Mouse (Mus musculus) adrenal gland, postnatal 25 days (tissue): ENCODE data around the gene Panx1. TPM values are rescaled to one million over a fixed set of nuclear protein-coding genes. Genes with fewer than 3 reads are reported as not detected.

ENCODE experiments used
- DNase-seq: peaks from one replicate; pipeline ENCODE4 v3.0.0; 2021; ENCODE audit warnings: mixed read lengths
- total RNA-seq: library from RNA; stranded (reverse); gene quantifications from 2 replicates; pipeline ENCODE4 v1.2.3, GENCODE M21; 2021

Panx1 gene
- total RNA-seq, 1 experiment from 2014 or later: 14.9 TPM

DNA sequence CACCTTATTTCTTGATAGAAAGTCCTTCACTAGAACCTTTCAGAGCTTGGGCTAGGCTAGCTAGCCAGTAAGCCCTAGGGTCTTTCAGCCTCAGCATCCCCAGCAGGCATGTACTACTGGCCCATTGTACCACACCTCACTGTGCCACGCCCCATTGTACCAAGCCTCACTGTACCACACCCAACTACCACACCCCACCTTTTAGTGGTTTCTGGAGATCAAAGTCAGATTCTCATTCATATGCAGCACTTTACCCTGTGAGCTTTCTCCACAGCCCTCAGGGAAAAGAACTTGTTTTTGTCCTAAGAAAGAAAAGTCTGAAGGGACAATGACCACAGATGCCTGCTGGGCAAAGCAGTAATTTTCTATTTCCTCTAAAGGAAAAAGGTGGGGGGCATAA is 22.2 kb downstream of the Panx1 start:
- no peak for DNase-seq

DNA sequence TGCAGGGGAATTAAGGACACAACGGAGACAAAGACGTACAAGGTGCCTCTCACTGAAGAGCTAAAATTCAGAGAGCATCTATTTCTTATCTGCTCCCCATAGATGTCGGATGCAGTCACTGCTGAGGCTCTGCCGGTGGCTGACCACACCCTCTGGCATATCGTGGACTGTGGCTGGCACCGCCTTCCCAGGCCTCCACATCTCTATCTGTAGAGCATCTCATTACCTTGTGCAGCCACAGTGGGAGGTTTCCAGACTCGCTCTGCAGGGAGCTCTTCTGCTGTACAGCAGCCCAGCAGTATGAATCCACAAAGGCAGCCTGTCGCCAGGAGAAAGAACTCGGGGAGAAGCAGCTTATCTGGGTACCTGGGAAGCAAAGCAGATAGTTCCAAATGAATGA is 24.1 kb downstream of the Panx1 start:
- no peak for DNase-seq

GRCm38 (mm10) chr9:15020561-15021080 is 24.7 kb downstream of the Panx1 start:
- no peak for DNase-seq

GRCm38 (mm10) chr9:15018756-15019131 is 26.5 kb downstream of the Panx1 start:
- no peak for DNase-seq

DNA sequence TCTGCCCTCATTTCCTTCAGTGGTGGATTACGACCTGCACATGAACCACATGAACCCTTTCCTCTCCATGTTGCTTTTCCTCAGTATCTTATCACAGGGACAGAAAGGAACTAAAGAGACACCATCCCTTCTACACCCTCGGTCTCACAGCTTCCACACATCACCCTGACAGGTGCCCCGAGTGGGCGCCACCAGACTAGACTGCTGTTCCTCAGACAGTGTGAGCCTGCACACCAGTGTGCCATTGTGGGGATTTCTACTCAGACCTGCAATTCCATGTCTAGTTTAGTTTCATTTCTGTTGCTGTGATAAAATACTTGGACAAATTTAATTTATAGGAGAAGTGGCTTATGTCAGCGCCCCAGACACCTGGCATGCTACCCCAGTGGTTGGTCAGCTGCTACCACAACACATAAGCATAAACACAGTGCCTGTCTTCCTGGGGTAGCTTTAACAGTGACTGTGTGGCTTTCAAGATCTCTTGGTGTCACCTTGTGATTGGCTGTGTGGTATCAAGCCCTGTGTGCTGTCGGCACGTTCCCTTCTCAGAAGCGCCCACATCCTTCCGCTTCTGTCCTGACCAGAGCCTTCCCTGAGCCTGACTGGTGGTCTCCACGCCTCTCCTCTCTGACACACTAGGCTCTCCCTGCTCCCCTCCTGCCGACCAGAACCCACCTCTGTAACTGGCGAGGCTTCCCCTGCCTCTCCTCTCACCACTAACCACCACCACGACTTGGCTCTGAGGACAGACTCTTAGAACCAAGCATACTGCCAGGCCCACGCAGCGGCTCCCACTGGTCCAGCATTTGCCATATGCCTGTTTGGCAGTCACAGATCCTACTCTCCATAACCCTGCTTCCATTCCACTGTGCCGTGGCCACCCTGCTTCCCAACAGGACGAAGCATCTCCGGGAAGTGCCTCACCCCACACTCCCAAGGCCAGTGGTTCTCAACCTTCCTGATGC is 27.2 kb downstream of the Panx1 start:
- DNase-seq: no peak

GRCm38 (mm10) chr9:15015223-15015956 is 29.9 kb downstream of the Panx1 start:
- peak; percentile 62 for DNase-seq

DNA sequence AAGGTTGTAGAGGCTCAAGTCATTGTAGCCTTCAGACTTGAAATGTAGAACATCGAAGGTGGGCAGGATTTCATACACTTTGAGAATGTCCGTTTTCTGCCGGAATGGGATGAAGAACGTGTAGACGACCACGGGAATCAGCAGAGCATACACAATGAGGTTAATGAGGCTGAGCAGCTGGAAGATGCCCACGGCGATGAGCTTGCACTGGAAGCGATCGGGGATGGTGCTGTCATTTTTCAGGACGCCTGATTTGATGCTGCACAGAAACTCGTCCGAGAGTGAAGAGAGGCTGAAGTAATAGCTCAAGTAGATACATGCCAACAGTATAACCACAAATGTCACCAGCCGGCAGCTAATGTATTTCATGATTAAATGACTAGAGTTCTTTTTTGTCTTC is 37.7 kb downstream of the Panx1 start:
- DNase-seq: no peak

- DNase-seq: no peak
Observed at GRCm38 (mm10) chr9:15004298-15004685, 41.0 kb downstream of the Panx1 start.

- DNase-seq: peak; percentile 27
Observed at GRCm38 (mm10) chr9:15003676-15004297, 41.5 kb downstream of the Panx1 start.

DNA sequence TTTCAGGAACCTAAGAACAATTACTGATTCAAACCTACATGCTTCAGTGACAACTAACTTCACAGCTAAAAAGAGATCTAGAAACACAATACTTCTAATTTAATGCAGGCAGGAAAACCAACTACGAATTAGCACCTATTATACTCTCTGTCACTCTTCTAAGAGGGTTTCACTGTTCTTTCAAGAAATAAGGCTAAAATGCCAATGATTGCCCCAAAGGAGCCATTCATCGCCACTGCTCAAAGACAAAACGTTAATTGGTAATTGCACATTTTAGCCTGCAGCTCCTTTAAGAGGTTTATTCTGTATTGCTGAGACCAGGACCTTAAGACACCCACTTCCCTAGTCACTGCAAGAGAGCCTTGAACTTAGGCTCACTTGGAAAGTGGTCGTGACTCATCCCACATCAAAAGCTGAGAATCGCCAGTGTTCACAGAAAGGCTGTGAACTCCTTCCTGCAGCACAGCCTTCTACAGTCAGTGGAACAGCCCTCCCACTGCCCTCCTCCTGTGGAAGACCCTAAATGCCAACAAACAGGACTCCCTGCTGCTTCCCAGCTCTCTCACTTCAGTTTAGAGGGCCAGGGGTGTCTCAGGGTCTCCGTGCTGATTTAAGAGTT is 42.2 kb downstream of the Panx1 start:
- DNase-seq: peak; percentile 28

DNA sequence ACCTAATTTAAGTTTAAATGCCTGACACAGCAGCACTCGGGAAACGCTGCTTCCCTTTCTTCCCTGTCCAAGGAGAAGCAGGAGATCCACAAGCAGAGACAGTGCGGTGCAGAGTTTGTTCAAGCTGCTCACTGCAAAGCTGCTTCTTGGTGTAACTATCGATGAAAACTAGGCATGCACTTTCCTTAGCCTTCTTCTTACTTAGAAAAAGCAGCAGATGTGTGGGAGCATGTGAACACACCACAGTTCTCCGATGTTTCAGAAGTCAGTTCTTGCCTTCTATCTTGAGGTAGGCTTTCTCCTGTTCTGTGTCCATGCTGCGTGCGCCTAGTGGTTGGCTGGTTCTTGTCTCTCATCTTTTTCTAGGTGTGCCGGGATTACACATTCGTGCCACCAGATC is 46.5 kb downstream of the Panx1 start:
- DNase-seq: no peak

- DNase-seq: no peak
Observed at GRCm38 (mm10) chr9:14997271-14998055, 47.8 kb downstream of the Panx1 start.

DNA sequence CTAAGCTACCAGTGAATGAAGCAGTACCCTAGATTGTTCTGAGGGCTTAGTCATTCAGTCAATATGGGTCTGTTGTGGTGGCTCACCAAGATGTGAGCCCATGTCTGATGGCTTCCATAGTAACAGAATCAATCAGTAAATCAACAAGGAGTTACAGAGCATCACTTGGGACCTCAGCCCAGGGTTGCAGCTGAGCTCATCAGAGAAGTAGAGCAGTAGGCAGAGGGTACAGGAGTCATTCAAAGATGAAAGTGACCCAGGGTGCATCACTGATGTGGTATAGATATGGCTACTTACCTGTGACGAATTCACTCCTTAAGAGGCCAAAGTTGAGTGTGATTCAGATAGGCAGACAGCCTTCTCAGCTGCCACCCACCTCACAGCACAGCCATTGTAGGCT is 49.8 kb downstream of the Panx1 start:
- no peak for DNase-seq

DNA sequence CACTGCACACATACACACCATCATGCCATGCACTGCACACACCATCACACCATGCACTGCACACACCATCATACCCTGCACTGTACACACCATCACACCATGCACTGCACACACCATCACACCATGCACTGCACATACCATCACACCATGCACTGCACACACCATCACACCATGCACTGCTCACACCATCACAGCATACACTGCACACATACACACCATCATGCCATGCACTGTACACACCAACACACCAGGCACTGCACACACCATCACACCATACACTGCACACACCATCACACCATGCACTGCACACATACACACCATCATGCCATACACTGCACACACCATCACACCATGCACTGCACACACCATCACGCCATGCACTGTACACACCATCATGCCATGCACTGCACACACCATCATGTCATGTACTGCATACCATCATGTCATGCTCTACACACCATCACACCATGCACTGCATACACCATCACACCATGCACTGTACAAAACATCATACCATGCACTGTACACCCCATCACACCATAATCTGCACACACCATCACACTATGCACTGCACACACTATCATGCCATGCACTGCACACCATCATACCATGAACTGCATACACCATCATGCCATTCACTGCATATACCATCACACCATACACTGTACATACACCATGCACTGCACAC is 56.5 kb downstream of the Panx1 start:
- DNase-seq: no peak

DNA sequence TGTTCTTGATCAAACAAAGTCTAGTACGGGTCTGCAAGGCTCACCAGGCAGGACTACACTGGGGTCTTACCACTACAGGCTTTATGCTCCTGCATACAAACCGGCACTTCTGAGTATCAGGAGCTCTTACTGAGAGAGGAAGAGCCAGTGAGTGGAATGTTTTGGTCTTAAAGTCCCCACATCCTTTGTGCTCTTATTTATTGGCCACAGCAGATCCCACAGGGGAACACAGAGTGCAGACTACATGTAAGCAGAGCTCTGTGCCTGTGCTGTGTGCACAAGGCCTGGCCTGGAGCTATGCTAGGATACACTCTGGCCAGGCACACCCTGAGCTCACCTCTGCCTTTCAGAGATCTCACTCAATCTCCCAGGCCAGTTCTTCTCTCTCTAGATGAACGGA is 62.1 kb downstream of the Panx1 start:
- no peak for DNase-seq

- DNase-seq: no peak
Observed at GRCm38 (mm10) chr9:14982683-14983082, 62.6 kb downstream of the Panx1 start.

DNA sequence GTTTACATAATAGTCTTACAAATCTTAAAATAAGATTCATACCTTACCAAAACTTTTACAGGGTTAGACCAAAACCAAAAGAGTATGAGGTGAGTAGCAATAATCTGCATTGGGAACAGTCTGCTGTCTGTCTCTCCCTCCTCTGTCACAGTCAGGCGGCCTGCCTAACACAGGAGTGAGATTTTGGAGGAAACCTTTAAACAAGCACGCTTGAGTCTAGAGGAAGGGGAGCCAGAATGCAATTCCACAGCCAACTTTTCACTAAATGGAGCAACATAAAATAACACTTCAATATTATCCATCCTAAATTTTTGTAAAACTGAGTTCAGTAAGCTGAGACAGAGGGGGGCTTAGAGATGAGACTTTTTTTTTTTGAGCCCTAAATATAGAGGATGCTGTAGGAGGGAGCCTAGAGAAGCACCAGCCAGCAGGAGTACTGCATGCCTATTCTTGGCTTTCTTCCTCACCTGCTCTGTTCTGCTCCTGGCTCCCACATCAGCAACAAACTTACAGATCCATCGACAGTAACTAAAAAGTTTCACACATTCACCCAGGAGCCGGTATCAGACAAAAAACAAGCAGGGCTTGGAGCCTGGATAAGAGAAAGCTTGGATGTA is 63.6 kb downstream of the Panx1 start:
- DNase-seq: no peak

DNA sequence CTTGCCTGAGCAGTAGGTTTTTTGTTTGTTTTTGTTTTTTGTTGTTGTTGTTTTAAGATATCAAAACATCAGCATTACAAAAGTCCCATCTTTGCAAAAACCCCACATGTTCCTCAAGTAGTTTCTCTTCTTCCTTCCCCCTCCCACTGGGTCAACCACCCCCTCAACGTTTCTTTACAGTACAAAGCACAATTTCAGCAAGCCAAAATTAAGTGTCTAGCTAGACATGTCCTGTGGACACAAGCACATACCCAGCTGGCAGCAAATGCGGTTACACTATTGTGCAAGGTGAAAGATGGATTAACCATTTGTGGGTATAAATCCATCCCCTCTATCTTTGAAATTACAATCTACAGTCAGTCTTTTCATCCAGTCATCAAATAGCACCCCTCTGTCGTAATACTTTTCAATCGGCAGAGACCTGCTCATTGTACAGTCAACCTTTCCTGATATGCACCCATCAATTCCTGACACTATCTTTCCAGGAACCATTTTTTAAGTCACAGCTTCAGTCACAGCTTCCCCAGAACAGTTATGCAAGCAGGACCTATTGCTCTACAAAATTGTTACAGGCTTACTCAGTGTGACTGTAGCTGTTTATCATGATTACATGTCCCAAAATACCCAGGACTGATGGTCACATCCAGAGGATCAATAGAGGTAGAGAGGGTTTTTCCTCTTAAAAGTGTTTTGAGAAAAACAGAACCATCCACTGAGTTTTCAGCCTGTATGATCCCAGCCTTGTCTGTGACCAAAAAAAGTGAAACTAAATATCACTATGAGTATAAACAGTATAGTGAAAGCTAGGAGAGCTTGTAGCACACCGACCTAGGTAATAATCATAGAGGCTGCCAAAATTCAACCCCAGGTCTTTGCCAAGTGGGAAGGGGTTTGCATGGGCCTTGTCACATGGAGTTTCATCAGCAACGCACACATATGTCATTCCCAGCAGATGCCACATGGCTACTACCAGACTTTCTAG is 70.7 kb downstream of the Panx1 start:
- no peak for DNase-seq

DNA sequence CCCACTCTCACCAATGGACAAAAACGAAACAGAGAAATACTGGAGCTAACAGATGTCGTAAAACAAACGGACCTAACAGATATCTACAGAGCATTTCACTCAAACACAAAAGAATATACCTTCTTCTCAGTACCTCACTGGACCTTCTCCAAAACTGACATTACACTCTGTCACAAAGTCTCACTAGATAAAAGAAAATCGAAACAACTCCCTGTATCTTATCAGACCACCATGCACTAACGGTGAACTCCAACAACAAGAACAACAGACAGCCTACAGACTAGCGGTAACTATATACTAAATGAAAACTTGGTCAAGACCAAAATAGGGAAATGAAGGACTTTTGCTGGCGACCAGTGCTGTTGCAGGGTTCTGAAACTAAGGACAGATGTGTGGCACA is 71.5 kb downstream of the Panx1 start:
- no peak for DNase-seq
